Mouse (Mus musculus) right cerebral cortex, postnatal 10 days (tissue): Measurements from ENCODE around the gene Gm10961.
A peak's percentile ranks its signal among the peaks of the same experiment; 100 is the strongest.
"Not testable (repeated sequence)": the region's sequence is repeated elsewhere in the genome, so short reads cannot be mapped to it uniquely, and the experiment has no call there.

Source experiments
- DNase-seq, 2 experiments: peaks; one replicate each; pipeline ENCODE4 v3.0.0; 2021; ENCODE audit warnings: low spot score in 2 of 2

Gm10961 gene

GRCm38 (mm10) chr3:107612902-107613525, 18.1 kb upstream of the Gm10961 start:
- peak; percentile 64 to 81 for DNase-seq

GRCm38 (mm10) chr3:107617800-107618199, 13.3 kb upstream of the Gm10961 start:
- peak in 1 of 2 experiments; percentile 15 for DNase-seq

GRCm38 (mm10) chr3:107619911-107620310, 11.2 kb upstream of the Gm10961 start:
- DNase-seq, result peak; percentile 8 to 26

GRCm38 (mm10) chr3:107621286-107622075, 9.6 kb upstream of the Gm10961 start:
- DNase-seq, result peak; percentile 15

GRCm38 (mm10) chr3:107622537-107622936, 8.6 kb upstream of the Gm10961 start:
- DNase-seq, result peak; percentile 12 to 16

- DNase-seq, result peak; percentile 10 to 14
Observed at GRCm38 (mm10) chr3:107624424-107624823, 6.7 kb upstream of the Gm10961 start.

GRCm38 (mm10) chr3:107625536-107625935, 5.6 kb upstream of the Gm10961 start:
- peak; percentile 15 to 18 for DNase-seq

- peak; percentile 15 to 23 for DNase-seq
Observed at GRCm38 (mm10) chr3:107626751-107627150, 4.4 kb upstream of the Gm10961 start.

- DNase-seq, result peak; percentile 13 to 18
Observed at GRCm38 (mm10) chr3:107627641-107628040, 3.5 kb upstream of the Gm10961 start.

- DNase-seq, result peak; percentile 38 to 59
Observed at GRCm38 (mm10) chr3:107628551-107628950, 2.6 kb upstream of the Gm10961 start.

- peak; percentile 6 to 17 for DNase-seq
Observed at GRCm38 (mm10) chr3:107629411-107629810, 1.7 kb upstream of the Gm10961 start.

GRCm38 (mm10) chr3:107631523-107631958, 419 bp downstream of the Gm10961 start, which contains the start of gene Strip1:
Strip1 (minus strand) TSS chr3:107631694.
- peak; percentile 97 for DNase-seq

GRCm38 (mm10) chr3:107632786-107633185, 1.7 kb downstream of the Gm10961 start:
- DNase-seq, result peak in 1 of 2 experiments; percentile 16

- DNase-seq, result peak in 1 of 2 experiments; percentile 13
Observed at GRCm38 (mm10) chr3:107633906-107634305, 2.8 kb downstream of the Gm10961 start.

- no peak for DNase-seq
Observed at GRCm38 (mm10) chr3:107635836-107636235, 4.7 kb downstream of the Gm10961 start.

GRCm38 (mm10) chr3:107636236-107636635, 5.1 kb downstream of the Gm10961 start:
- no peak for DNase-seq

GRCm38 (mm10) chr3:107637606-107638172, 6.6 kb downstream of the Gm10961 start:
- no peak for DNase-seq

GRCm38 (mm10) chr3:107646947-107647346, 15.8 kb downstream of the Gm10961 start:
- no peak for DNase-seq

- DNase-seq, result not testable (repeated sequence)
Observed at GRCm38 (mm10) chr3:107650276-107650675, 19.2 kb downstream of the Gm10961 start.

GRCm38 (mm10) chr3:107652968-107653367, 21.8 kb downstream of the Gm10961 start:
- DNase-seq, result no peak

GRCm38 (mm10) chr3:107654861-107655260, 23.7 kb downstream of the Gm10961 start:
- DNase-seq, result no peak

- DNase-seq, result no peak
Observed at GRCm38 (mm10) chr3:107655491-107655890, 24.4 kb downstream of the Gm10961 start.
